Mouse (Mus musculus): Measurements from ENCODE around the gene Gm49510. TPM values are rescaled to one million over a fixed set of nuclear protein-coding genes. Genes with fewer than 3 reads are reported as not detected.
A peak's percentile ranks its signal among the peaks of the same experiment; 100 is the strongest.

The Gm49510 gene
- polyA plus RNA-seq, 1 experiment from 2014 or later: 1.0 TPM

DNA sequence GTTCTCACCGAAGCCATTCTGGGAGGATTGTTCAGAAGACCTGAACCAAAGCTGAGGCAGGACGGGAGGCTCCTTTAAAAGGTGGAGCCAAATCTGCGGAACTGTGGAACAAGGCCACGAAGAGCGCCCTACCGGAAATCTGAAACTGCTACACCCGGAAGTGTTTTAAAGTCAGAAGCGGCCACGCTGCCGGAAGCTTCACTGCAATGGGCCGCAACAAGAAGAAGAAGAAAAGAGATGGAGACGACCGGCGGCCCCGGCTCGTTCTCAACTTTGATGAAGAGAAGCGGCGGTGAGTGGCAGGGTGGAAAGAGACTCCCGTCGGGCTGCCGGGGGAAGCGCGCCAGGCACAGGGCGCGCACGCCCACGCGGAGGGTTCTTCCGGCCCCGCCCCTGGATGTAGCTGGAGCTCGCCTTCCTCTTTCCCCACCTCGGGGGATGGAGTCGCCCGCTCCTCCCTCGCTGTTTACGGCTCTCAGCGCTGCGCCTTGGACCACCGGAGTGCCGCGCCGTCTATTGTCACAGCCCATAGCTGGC is 35.4 kb downstream of the Gm49510 start, which contains the start of gene Nol12:
TSS of gene Nol12 (plus strand) at position 150 of the 537 bp plus-strand sequence.
- under 1% methylated on average over 42 of the region's 42 CpGs for WGBS
- ATAC-seq (ENCODE audit: insufficient number of reproducible peaks, low FRiP score, low TSS enrichment, low read depth) (peak; percentile 71), DNase-seq (ENCODE audit: low spot score) (peak; percentile 90)
- peaks cover 6% of the 10 kb centered on the region for H3K36me3 ChIP-seq (ENCODE audit: control insufficient read depth, insufficient read depth, low read length)
- H3K4me1 ChIP-seq (ENCODE audit: control insufficient read depth, insufficient read depth, low read length): peaks cover 4% of the 10 kb centered on the region; the same call in 1 of the 2 replicates
- no peaks in the 10 kb centered on the region for H3K27me3 ChIP-seq (ENCODE audit: control insufficient read depth, insufficient read depth, low read length)
- peak within 1 kb of the TSS; percentile 80 for H3K4me3 ChIP-seq (ENCODE audit: low read depth, low read length)
- peak within 1 kb of the TSS; percentile 70 for H3K9ac ChIP-seq (ENCODE audit: low read length)
- H3K9me3 ChIP-seq (ENCODE audit: control insufficient read depth, low read length): no peaks in the 10 kb centered on the region
- peak within 1 kb of the TSS; percentile 82 for H3K27ac ChIP-seq (replicated peaks; ENCODE audit: low read depth, low read length)
- peak within 1 kb of the TSS; percentile 46 for H3K4me2 ChIP-seq (ENCODE audit: low read depth, severe bottlenecking)

DNA sequence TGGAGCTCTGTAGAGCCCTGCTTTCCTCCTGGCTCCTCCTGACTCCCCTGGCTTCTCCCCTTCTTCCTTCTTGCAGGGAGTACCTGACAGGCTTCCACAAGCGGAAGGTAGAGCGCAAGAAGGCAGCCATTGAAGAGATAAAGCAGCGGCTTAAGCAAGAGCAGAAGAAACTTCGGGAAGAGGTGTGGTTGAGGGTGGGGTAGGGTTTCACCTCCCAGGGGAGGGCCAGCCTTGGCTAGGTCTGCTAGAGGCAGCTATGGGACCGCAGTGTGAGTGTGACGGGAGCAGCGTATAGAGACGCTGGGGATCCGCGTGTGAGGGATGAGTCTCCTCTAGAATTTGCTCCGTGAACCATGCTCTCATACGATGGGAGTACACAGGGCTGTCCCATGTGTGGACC is 36.9 kb downstream of the Gm49510 start:
- H3K27ac ChIP-seq (replicated peaks; ENCODE audit: low read depth, low read length): no peak overlapping the region
- H3K36me3 ChIP-seq (ENCODE audit: control insufficient read depth, insufficient read depth, low read length): peaks cover 20% of the 10 kb centered on the region
- peaks cover 4% of the 10 kb centered on the region; the same call in 1 of the 2 replicates for H3K4me1 ChIP-seq (ENCODE audit: control insufficient read depth, insufficient read depth, low read length)
- 92% methylated on average over 12 of the region's 12 CpGs for whole genome bisulfite sequencing
- H3K9ac ChIP-seq (ENCODE audit: low read length): 0 out of 2 replicates have a peak overlapping the region, but pooled peaks have one; percentile 12
- H3K9me3 ChIP-seq (ENCODE audit: control insufficient read depth, low read length): no peaks in the 10 kb centered on the region
- H3K4me2 ChIP-seq (ENCODE audit: low read depth, severe bottlenecking): 0 out of 2 replicates have a peak overlapping the region, but pooled peaks have one; percentile 46
- no peak overlapping the region for H3K4me3 ChIP-seq (ENCODE audit: low read depth, low read length)
- DNase-seq (ENCODE audit: low spot score) (no peak), ATAC-seq (ENCODE audit: insufficient number of reproducible peaks, low FRiP score, low TSS enrichment, low read depth) (no peak)
- H3K27me3 ChIP-seq (ENCODE audit: control insufficient read depth, insufficient read depth, low read length): no peaks in the 10 kb centered on the region

DNA sequence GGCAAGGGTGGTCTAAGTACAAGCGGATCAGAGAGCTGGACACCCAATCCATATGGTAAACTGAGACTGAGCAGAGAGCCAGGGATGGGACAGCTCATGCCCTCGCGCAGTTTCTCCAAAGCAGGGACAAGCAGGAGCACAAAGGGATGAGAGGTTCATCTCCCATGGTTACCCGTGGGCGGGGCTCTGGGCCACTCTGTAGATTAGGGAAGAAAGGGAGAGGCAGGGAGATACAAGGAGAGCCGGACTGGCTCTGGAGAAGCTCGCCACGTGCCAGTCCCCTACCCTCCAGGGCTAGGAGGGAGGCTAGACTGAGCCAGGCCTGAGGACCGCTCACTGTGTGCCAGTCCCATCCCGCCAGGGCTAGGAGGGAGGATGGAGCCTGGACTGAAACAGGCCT is 37.8 kb downstream of the Gm49510 start:
- Histone ChIP-seq H3K9ac (ENCODE audit: low read length) (no peak overlapping the region), H3K4me1 (ENCODE audit: control insufficient read depth, insufficient read depth, low read length) (peaks cover 4% of the 10 kb centered on the region; the same call in 1 of the 2 replicates), H3K4me3 (ENCODE audit: low read depth, low read length) (no peak overlapping the region), H3K9me3 (ENCODE audit: control insufficient read depth, low read length) (no peaks in the 10 kb centered on the region), H3K36me3 (ENCODE audit: control insufficient read depth, insufficient read depth, low read length) (peaks cover 22% of the 10 kb centered on the region), H3K4me2 (ENCODE audit: low read depth, severe bottlenecking) (no peak overlapping the region), H3K27ac (replicated peaks; ENCODE audit: low read depth, low read length) (no peak overlapping the region), H3K27me3 (ENCODE audit: control insufficient read depth, insufficient read depth, low read length) (no peaks in the 10 kb centered on the region)
- WGBS: 96% methylated on average over 10 of the region's 10 CpGs
- ATAC-seq (ENCODE audit: insufficient number of reproducible peaks, low FRiP score, low TSS enrichment, low read depth) (no peak), DNase-seq (ENCODE audit: low spot score) (no peak)

DNA sequence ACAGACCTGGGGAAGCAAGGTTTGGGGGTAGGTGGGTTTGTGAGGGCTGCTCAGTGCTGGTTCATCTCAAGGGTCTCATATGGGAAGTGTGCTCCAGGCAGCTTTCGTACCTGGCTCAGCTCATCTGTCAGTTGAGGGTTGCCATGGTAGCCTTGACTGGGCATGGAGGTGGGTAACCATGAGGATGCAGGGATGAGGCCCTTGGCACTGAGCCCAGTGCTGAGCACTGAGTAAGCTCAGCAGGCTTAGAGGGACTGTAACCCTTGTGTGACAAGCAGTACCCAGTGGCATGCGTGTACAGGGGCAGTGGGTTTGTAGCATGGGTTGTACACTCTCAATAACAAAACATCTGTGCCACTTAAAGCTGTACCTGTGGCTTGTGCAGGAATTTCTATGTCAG is 38.5 kb downstream of the Gm49510 start:
- WGBS: 92% methylated on average over 2 of the region's 2 CpGs
- no peak overlapping the region for H3K4me2 ChIP-seq (ENCODE audit: low read depth, severe bottlenecking)
- no peak overlapping the region for H3K9ac ChIP-seq (ENCODE audit: low read length)
- no peak for DNase-seq (ENCODE audit: low spot score)
- no peaks in the 10 kb centered on the region for H3K27me3 ChIP-seq (ENCODE audit: control insufficient read depth, insufficient read depth, low read length)
- no peaks in the 10 kb centered on the region for H3K9me3 ChIP-seq (ENCODE audit: control insufficient read depth, low read length)
- no peak overlapping the region for H3K4me3 ChIP-seq (ENCODE audit: low read depth, low read length)
- ATAC-seq (ENCODE audit: insufficient number of reproducible peaks, low FRiP score, low TSS enrichment, low read depth): no peak
- peaks cover 22% of the 10 kb centered on the region for H3K36me3 ChIP-seq (ENCODE audit: control insufficient read depth, insufficient read depth, low read length)
- H3K27ac ChIP-seq (replicated peaks; ENCODE audit: low read depth, low read length): no peak overlapping the region
- peaks cover 4% of the 10 kb centered on the region; the same call in 1 of the 2 replicates for H3K4me1 ChIP-seq (ENCODE audit: control insufficient read depth, insufficient read depth, low read length)

DNA sequence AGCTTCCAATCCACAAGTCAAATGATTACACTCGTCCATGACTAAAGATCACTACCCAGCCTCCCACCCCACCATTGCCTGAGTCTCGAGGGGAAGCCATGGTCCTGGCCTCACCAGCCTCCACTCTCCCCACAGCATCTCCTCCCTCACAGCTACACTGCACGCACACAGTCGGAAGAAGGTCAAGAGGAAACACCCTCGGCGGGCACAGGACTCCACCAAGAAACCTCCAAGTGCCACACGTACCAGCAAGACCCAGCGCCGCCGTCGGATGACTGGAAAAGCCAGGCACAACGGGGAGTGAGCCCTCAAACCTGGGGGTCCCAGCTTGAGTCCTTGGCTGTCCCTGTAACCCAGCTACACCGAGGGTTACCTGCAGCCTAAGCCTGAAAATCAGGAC is 40.9 kb downstream of the Gm49510 start:
- Histone ChIP-seq H3K4me2 (ENCODE audit: low read depth, severe bottlenecking) (no peak overlapping the region), H3K4me3 (ENCODE audit: low read depth, low read length) (no peak overlapping the region), H3K27ac (replicated peaks; ENCODE audit: low read depth, low read length) (no peak overlapping the region), H3K9ac (ENCODE audit: low read length) (no peak overlapping the region), H3K4me1 (ENCODE audit: control insufficient read depth, insufficient read depth, low read length) (peaks cover 4% of the 10 kb centered on the region; the same call in 1 of the 2 replicates), H3K27me3 (ENCODE audit: control insufficient read depth, insufficient read depth, low read length) (no peaks in the 10 kb centered on the region), H3K9me3 (ENCODE audit: control insufficient read depth, low read length) (no peaks in the 10 kb centered on the region), H3K36me3 (ENCODE audit: control insufficient read depth, insufficient read depth, low read length) (peaks cover 22% of the 10 kb centered on the region)
- DNase-seq (ENCODE audit: low spot score) (no peak), ATAC-seq (ENCODE audit: insufficient number of reproducible peaks, low FRiP score, low TSS enrichment, low read depth) (no peak)
- WGBS: 93% methylated on average over 13 of the region's 13 CpGs

- Histone ChIP-seq H3K4me2 (ENCODE audit: low read depth, severe bottlenecking) (peak overlapping the region; percentile 42), H3K36me3 (ENCODE audit: control insufficient read depth, insufficient read depth, low read length) (peaks cover 17% of the 10 kb centered on the region), H3K9ac (ENCODE audit: low read length) (no peak overlapping the region; the same call in 1 of the 2 replicates), H3K27ac (replicated peaks; ENCODE audit: low read depth, low read length) (no peak overlapping the region; the same call in 1 of the 2 replicates), H3K9me3 (ENCODE audit: control insufficient read depth, low read length) (no peaks in the 10 kb centered on the region), H3K4me3 (ENCODE audit: low read depth, low read length) (peak overlapping the region; percentile 14), H3K27me3 (ENCODE audit: control insufficient read depth, insufficient read depth, low read length) (no peaks in the 10 kb centered on the region), H3K4me1 (ENCODE audit: control insufficient read depth, insufficient read depth, low read length) (no peaks in the 10 kb centered on the region)
- 5% methylated on average over 9 of the region's 9 CpGs for WGBS
- DNase-seq (ENCODE audit: low spot score) (peak; percentile 90), ATAC-seq (ENCODE audit: insufficient number of reproducible peaks, low FRiP score, low TSS enrichment, low read depth) (peak; percentile 26; the same call in 1 of the 2 replicates)
These were observed 43.2 kb downstream of the Gm49510 start for GRCm38 (mm10) chr15:78942663-78943062.

DNA sequence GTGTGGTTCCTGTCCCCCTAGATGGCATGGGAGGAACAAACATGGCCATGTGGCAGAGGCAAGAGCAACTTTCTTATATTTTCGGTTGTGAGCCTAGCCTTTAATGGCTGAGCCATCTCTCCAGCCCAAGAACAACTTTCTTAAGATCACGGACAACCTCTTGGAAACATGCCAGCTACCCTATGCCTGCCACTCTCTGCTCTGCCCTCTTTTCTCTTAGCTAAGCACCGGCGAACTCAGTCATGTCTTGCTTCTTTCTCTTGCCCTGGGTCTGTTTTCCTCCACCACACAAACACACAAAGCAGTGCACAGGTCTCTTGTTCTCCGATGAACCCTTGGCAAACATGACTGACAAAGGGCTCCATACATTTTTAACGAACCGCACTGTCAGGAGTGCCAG is 46.8 kb downstream of the Gm49510 start:
- DNase-seq (ENCODE audit: low spot score) (no peak), ATAC-seq (ENCODE audit: insufficient number of reproducible peaks, low FRiP score, low TSS enrichment, low read depth) (no peak)
- no peaks in the 10 kb centered on the region for H3K9me3 ChIP-seq (ENCODE audit: control insufficient read depth, low read length)
- H3K36me3 ChIP-seq (ENCODE audit: control insufficient read depth, insufficient read depth, low read length): peaks cover 4% of the 10 kb centered on the region; the same call in 1 of the 2 replicates
- no peak overlapping the region for H3K4me3 ChIP-seq (ENCODE audit: low read depth, low read length)
- H3K9ac ChIP-seq (ENCODE audit: low read length): no peak overlapping the region
- no peak overlapping the region for H3K27ac ChIP-seq (replicated peaks; ENCODE audit: low read depth, low read length)
- H3K4me1 ChIP-seq (ENCODE audit: control insufficient read depth, insufficient read depth, low read length): peaks cover 7% of the 10 kb centered on the region
- H3K4me2 ChIP-seq (ENCODE audit: low read depth, severe bottlenecking): no peak overlapping the region
- 92% methylated on average over 7 of the region's 7 CpGs for WGBS
- H3K27me3 ChIP-seq (ENCODE audit: control insufficient read depth, insufficient read depth, low read length): no peaks in the 10 kb centered on the region

DNA sequence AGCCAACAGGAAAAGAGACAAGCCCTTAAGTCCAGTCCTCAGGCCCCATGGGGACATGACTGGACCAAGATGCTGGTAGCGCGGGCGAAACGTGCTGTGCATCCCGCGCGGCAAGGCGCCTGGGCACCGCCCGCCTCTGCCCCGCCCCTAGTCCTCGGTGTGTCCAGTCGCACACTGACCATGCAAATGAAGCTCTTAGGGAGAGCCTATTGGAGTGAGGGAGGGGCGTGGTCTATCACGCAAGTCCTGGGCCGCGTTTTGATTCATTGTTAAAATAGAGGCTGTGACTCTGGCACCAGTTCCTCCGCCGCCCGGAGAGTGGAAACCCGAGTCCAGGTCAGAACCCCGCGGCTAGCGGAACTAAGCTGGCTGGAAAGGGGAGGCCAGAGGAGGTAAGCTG is 48.2 kb downstream of the Gm49510 start, which contains the start of gene Triobp:
TSS of gene Triobp (plus strand) at position 68 of the 400 bp plus-strand sequence.
- Histone ChIP-seq H3K4me1 (ENCODE audit: control insufficient read depth, insufficient read depth, low read length) (peaks cover 7% of the 10 kb centered on the region), H3K9me3 (ENCODE audit: control insufficient read depth, low read length) (no peaks in the 10 kb centered on the region), H3K4me2 (ENCODE audit: low read depth, severe bottlenecking) (peak within 1 kb of the TSS; percentile 72), H3K27ac (replicated peaks; ENCODE audit: low read depth, low read length) (peak within 1 kb of the TSS; percentile 53; the same call in 1 of the 2 replicates), H3K4me3 (ENCODE audit: low read depth, low read length) (peak within 1 kb of the TSS; percentile 39), H3K9ac (ENCODE audit: low read length) (peak within 1 kb of the TSS; percentile 65), H3K27me3 (ENCODE audit: control insufficient read depth, insufficient read depth, low read length) (no peaks in the 10 kb centered on the region), H3K36me3 (ENCODE audit: control insufficient read depth, insufficient read depth, low read length) (no peaks in the 10 kb centered on the region)
- DNase-seq (ENCODE audit: low spot score) (peak; percentile 91), ATAC-seq (ENCODE audit: insufficient number of reproducible peaks, low FRiP score, low TSS enrichment, low read depth) (peak; percentile 98)
- WGBS: under 1% methylated on average over 24 of the region's 24 CpGs
